In genomic region chr7:45635711-45636688, GRCm38 (mm10) we compare ENCODE assay signal across 12 mouse cellular contexts. TPM values are rescaled to one million over a fixed set of nuclear protein-coding genes. Genes with fewer than 3 reads are reported as not detected.
A peak's percentile ranks its signal among the peaks of the same experiment; 100 is the strongest.
DNase-seq lines count a peak whose midpoint lies in the region; ATAC-seq and TF ChIP-seq lines count a peak whose summit lies in the region.
"Had no signal": no experiment of that assay in that cellular context is flagged by ENCODE, and none has a peak within 500 bp of the region (broad histone marks: within the 10 kb centered on the region; RNA-seq: fewer than 3 reads in every experiment).

No protein-coding gene starts in this region.

- H3K27me3 ChIP-seq in embryonic facial prominence, embryonic 13.5 days: peaks cover 24% of the 10 kb centered on the region
- peaks cover 48% of the 10 kb centered on the region for H3K27me3 ChIP-seq in embryonic facial prominence, embryonic 10.5 days (replicated peaks; ENCODE audit: low read depth, poor library complexity, severe bottlenecking)
- H3K27me3 ChIP-seq in MEL (ENCODE audit: control insufficient read depth in 1 of 2, insufficient read depth in 2 of 2, low read length in 2 of 2): no peaks in the 10 kb centered on the region
- H3K27me3 ChIP-seq in heart, embryonic 14.5 days (ENCODE audit: control insufficient read depth, insufficient read depth, low read length): no peaks in the 10 kb centered on the region
- H3K27me3 ChIP-seq in liver, embryonic 12.5 days (replicated peaks): peaks cover 28% of the 10 kb centered on the region
- peaks cover 7% of the 10 kb centered on the region for H3K27me3 ChIP-seq in midbrain, embryonic 11.5 days (ENCODE audit: control insufficient read depth, insufficient read depth, low read length)

- TF ChIP-seq CTCF in MEL (IDR thresholded peaks at IDR 0.05 in 2 of 3, conservative IDR thresholded peaks at IDR 0.05 in 1 of 3; ENCODE audit: control insufficient read depth in 1 of 3, insufficient read depth in 1 of 3, low read depth in 2 of 3, low read length in 3 of 3, poor library complexity in 1 of 3, severe bottlenecking in 1 of 3): no peak

- H3K36me3 ChIP-seq in embryonic facial prominence, embryonic 13.5 days: peaks cover 11% of the 10 kb centered on the region
- peaks cover 14% of the 10 kb centered on the region for H3K36me3 ChIP-seq in embryonic facial prominence, embryonic 10.5 days (replicated peaks)
- H3K36me3 ChIP-seq in MEL (ENCODE audit: control insufficient read depth in 1 of 2, insufficient read depth in 2 of 2, low read length in 2 of 2): peaks cover 0 to 4% of the 10 kb centered on the region in 2 experiments; a peak in 1 of 4 replicates
- H3K36me3 ChIP-seq in heart, embryonic 14.5 days (ENCODE audit: control insufficient read depth, insufficient read depth, low read length): peaks cover 24% of the 10 kb centered on the region
- peaks cover 6% of the 10 kb centered on the region; the same call in 1 of the 2 replicates for H3K36me3 ChIP-seq in liver, embryonic 12.5 days
- no peaks in the 10 kb centered on the region for H3K36me3 ChIP-seq in midbrain, embryonic 11.5 days (ENCODE audit: control insufficient read depth, insufficient read depth, low read length)

- TF ChIP-seq POLR2A in MEL (IDR thresholded peaks at IDR 0.05; ENCODE audit: control insufficient read depth in 1 of 2, insufficient read depth in 1 of 2, low read depth in 1 of 2, low read length in 2 of 2, poor library complexity in 1 of 2): no peak

- DNase-seq in embryonic facial prominence, embryonic 10.5 days (ENCODE audit: low spot score): no peak
- no peak for DNase-seq in MEL (ENCODE audit: low read depth, low spot score)
- DNase-seq in urinary bladder, postnatal 10 days (ENCODE audit: low spot score): no peak
- DNase-seq in midbrain, embryonic 11.5 days (ENCODE audit: low spot score, missing footprints): no peak
- DNase-seq in layer of hippocampus, adult 9-11 months: no peak

- no peak overlapping the region for H3K4me2 ChIP-seq in embryonic facial prominence, embryonic 13.5 days
- H3K4me2 ChIP-seq in heart, embryonic 14.5 days (ENCODE audit: low read length): no peak overlapping the region
- no peak overlapping the region for H3K4me2 ChIP-seq in liver, embryonic 12.5 days
- no peak overlapping the region for H3K4me2 ChIP-seq in midbrain, embryonic 11.5 days
- H3K4me2 ChIP-seq: embryonic facial prominence, embryonic 12.5 days; hindbrain, embryonic 15.5 days had no signal

- ATAC-seq in embryonic facial prominence, embryonic 13.5 days (ENCODE audit: insufficient number of reproducible peaks, insufficient read depth, low FRiP score, low TSS enrichment, low read depth): no peak
- no peak; the same call in 1 of the 2 replicates for ATAC-seq in heart, embryonic 14.5 days (ENCODE audit: insufficient number of reproducible peaks, insufficient read depth, low FRiP score, low read depth)
- ATAC-seq in liver, embryonic 12.5 days: no peak
- ATAC-seq in midbrain, embryonic 11.5 days (ENCODE audit: low FRiP score): no peak

- no peak for TF ChIP-seq EP300 in MEL (IDR thresholded peaks at IDR 0.05; ENCODE audit: low read depth in 1 of 2, low read length in 2 of 2)

- H3K9me3 ChIP-seq in embryonic facial prominence, embryonic 13.5 days: 0 out of 2 replicates have a peak, but pooled peaks cover 6% of the 10 kb centered on the region
- H3K9me3 ChIP-seq in embryonic facial prominence, embryonic 10.5 days: peaks cover 7% of the 10 kb centered on the region; the same call in 1 of the 2 replicates
- H3K9me3 ChIP-seq in MEL (replicated peaks; ENCODE audit: insufficient read depth, low read length): no peaks in the 10 kb centered on the region
- H3K9me3 ChIP-seq in heart, embryonic 14.5 days (ENCODE audit: control insufficient read depth, low read length): no peaks in the 10 kb centered on the region
- H3K9me3 ChIP-seq in liver, embryonic 12.5 days (replicated peaks): no peaks in the 10 kb centered on the region
- H3K9me3 ChIP-seq in midbrain, embryonic 11.5 days (ENCODE audit: control insufficient read depth, low read length): no peaks in the 10 kb centered on the region
- H3K9me3 ChIP-seq: embryonic facial prominence, embryonic 12.5 days; hindbrain, embryonic 15.5 days had no signal

- no peak for TF ChIP-seq RAD21 in MEL (IDR thresholded peaks at IDR 0.05; ENCODE audit: low read depth, low read length)

- 0 out of 2 replicates have a peak overlapping the region, but pooled peaks have one; percentile 13 for H3K27ac ChIP-seq in embryonic facial prominence, embryonic 13.5 days
- no peak overlapping the region for H3K27ac ChIP-seq in embryonic facial prominence, embryonic 10.5 days (replicated peaks)
- H3K27ac ChIP-seq in MEL (ENCODE audit: control insufficient read depth, low read depth, low read length): peak overlapping the region; percentile 62
- peak overlapping the region; percentile 71 to 77 for H3K27ac ChIP-seq in heart, embryonic 14.5 days (replicated peaks in 1 of 2; ENCODE audit: control insufficient read depth in 1 of 2, insufficient read depth in 1 of 2, low read depth in 2 of 2, low read length in 2 of 2)
- peak overlapping the region; percentile 65 for H3K27ac ChIP-seq in liver, embryonic 12.5 days
- no peak overlapping the region for H3K27ac ChIP-seq in midbrain, embryonic 11.5 days (ENCODE audit: low read depth, low read length)
- H3K27ac ChIP-seq: hindbrain, embryonic 15.5 days had no signal

- peaks cover 21% of the 10 kb centered on the region for H3K4me1 ChIP-seq in embryonic facial prominence, embryonic 13.5 days
- peaks cover 44% of the 10 kb centered on the region for H3K4me1 ChIP-seq in embryonic facial prominence, embryonic 10.5 days
- H3K4me1 ChIP-seq in MEL (ENCODE audit: control insufficient read depth in 1 of 2, insufficient read depth in 2 of 2, low read length in 2 of 2): peaks cover 0 to 10% of the 10 kb centered on the region in 2 experiments; a peak in 2 of 4 replicates
- H3K4me1 ChIP-seq in heart, embryonic 14.5 days (ENCODE audit: control insufficient read depth in 2 of 2, insufficient read depth in 2 of 2, low read length in 2 of 2): peaks cover 34 to 43% of the 10 kb centered on the region in 2 experiments
- peaks cover 10% of the 10 kb centered on the region; the same call in 1 of the 2 replicates for H3K4me1 ChIP-seq in liver, embryonic 12.5 days
- H3K4me1 ChIP-seq in midbrain, embryonic 11.5 days (ENCODE audit: control insufficient read depth, insufficient read depth, low read length): peaks cover 6% of the 10 kb centered on the region; the same call in 1 of the 2 replicates

- no peaks in the 10 kb centered on the region for H3K79me2 ChIP-seq in MEL (ENCODE audit: control insufficient read depth, insufficient read depth, low read length, poor library complexity)

- no peak overlapping the region for H3K4me3 ChIP-seq in embryonic facial prominence, embryonic 13.5 days
- H3K4me3 ChIP-seq in embryonic facial prominence, embryonic 10.5 days: no peak overlapping the region
- no peak overlapping the region for H3K4me3 ChIP-seq in MEL (ENCODE audit: control insufficient read depth in 1 of 2, insufficient read depth in 1 of 2, low read depth in 2 of 2, low read length in 2 of 2)
- no peak overlapping the region for H3K4me3 ChIP-seq in heart, embryonic 14.5 days (ENCODE audit: control insufficient read depth in 1 of 2, insufficient read depth in 1 of 2, low read depth in 1 of 2, low read length in 2 of 2)
- H3K4me3 ChIP-seq in liver, embryonic 12.5 days: no peak overlapping the region
- no peak overlapping the region for H3K4me3 ChIP-seq in midbrain, embryonic 11.5 days (ENCODE audit: low read depth, low read length)
- H3K4me3 ChIP-seq: embryonic facial prominence, embryonic 12.5 days; hindbrain, embryonic 15.5 days had no signal

- WGBS in embryonic facial prominence, embryonic 13.5 days: 77% methylated on average over 15 of the region's 15 CpGs
- 83% methylated on average over 15 of the region's 15 CpGs for WGBS in embryonic facial prominence, embryonic 10.5 days
- 59% methylated on average over 15 of the region's 15 CpGs for WGBS in heart, embryonic 14.5 days
- 53% methylated on average over 15 of the region's 15 CpGs for WGBS in liver, embryonic 12.5 days (ENCODE audit: insufficient replicate concordance)
- WGBS in midbrain, embryonic 11.5 days: 91% methylated on average over 15 of the region's 15 CpGs

- no peak overlapping the region for H3K9ac ChIP-seq in embryonic facial prominence, embryonic 13.5 days
- H3K9ac ChIP-seq in MEL (ENCODE audit: control insufficient read depth, low read depth, low read length, poor library complexity, severe bottlenecking): no peak overlapping the region
- no peak overlapping the region for H3K9ac ChIP-seq in heart, embryonic 14.5 days (ENCODE audit: low read length)
- H3K9ac ChIP-seq in liver, embryonic 12.5 days: no peak overlapping the region
- no peak overlapping the region for H3K9ac ChIP-seq in midbrain, embryonic 11.5 days (ENCODE audit: low read length)
- H3K9ac ChIP-seq: embryonic facial prominence, embryonic 12.5 days; hindbrain, embryonic 15.5 days had no signal

RNA-seq across cellular contexts. Expression of gene Mamstr, which starts 3.8 kb away (rescaled TPM):
- polyA plus RNA-seq in embryonic facial prominence, embryonic 13.5 days (2015; fragmentation: Nextera tagmentation; extraction: Ambion mirVana): 5.2 and 7.8 TPM in 2 replicates
- 1.3 and 3.1 TPM in 2 replicates for polyA plus RNA-seq in embryonic facial prominence, embryonic 10.5 days (2016; fragmentation: Nextera tagmentation; extraction: Ambion mirVana)
- total RNA-seq in MEL (2012; rRNA removed): not detected in 2 replicates
- polyA plus RNA-seq in MEL (2012; ENCODE audit: insufficient read depth in 1 of 2, insufficient read length in 2 of 2, low read depth in 1 of 2, low replicate concordance in 2 of 2, missing spikeins in 1 of 2): not detected
- polyA plus RNA-seq in heart, embryonic 14.5 days (2014; fragmentation: Nextera tagmentation; extraction: Ambion mirVana): 6.2 and 7.6 TPM in 2 replicates
- 0.69 and 0.81 TPM in 2 replicates for polyA plus RNA-seq in liver, embryonic 12.5 days (2016; fragmentation: Nextera tagmentation; extraction: Ambion mirVana)
- polyA plus RNA-seq in midbrain, embryonic 11.5 days (2014; fragmentation: Nextera tagmentation; extraction: Ambion mirVana): 1.8 and 2.1 TPM in 2 replicates

RNA-seq across cellular contexts. Expression of gene Rasip1, which starts 8.7 kb away (rescaled TPM):
- 8.0 and 8.8 TPM in 2 replicates for polyA plus RNA-seq in embryonic facial prominence, embryonic 13.5 days (2015; fragmentation: Nextera tagmentation; extraction: Ambion mirVana)
- polyA plus RNA-seq in embryonic facial prominence, embryonic 10.5 days (2016; fragmentation: Nextera tagmentation; extraction: Ambion mirVana): 6.5 and 6.8 TPM in 2 replicates
- 1.1 TPM in 2 replicates for total RNA-seq in MEL (2012; rRNA removed)
- polyA plus RNA-seq in MEL (2012; ENCODE audit: insufficient read depth in 1 of 2, insufficient read length in 2 of 2, low read depth in 1 of 2, low replicate concordance in 2 of 2, missing spikeins in 1 of 2): under 1 TPM in 1 of 2 experiments, not detected in 1; 0.65 TPM
- polyA plus RNA-seq in heart, embryonic 14.5 days (2014; fragmentation: Nextera tagmentation; extraction: Ambion mirVana): 22.4 and 24.3 TPM in 2 replicates
- 10.5 and 11.8 TPM in 2 replicates for polyA plus RNA-seq in liver, embryonic 12.5 days (2016; fragmentation: Nextera tagmentation; extraction: Ambion mirVana)
- 4.0 and 4.7 TPM in 2 replicates for polyA plus RNA-seq in midbrain, embryonic 11.5 days (2014; fragmentation: Nextera tagmentation; extraction: Ambion mirVana)

RNA-seq across cellular contexts. Expression of gene Izumo1, which starts 14.4 kb away (rescaled TPM):
- 0.27 and 0.39 TPM in 2 replicates for polyA plus RNA-seq in embryonic facial prominence, embryonic 13.5 days (2015; fragmentation: Nextera tagmentation; extraction: Ambion mirVana)
- 0.07 and 0.10 TPM in 2 replicates for polyA plus RNA-seq in embryonic facial prominence, embryonic 10.5 days (2016; fragmentation: Nextera tagmentation; extraction: Ambion mirVana)
- total RNA-seq in MEL (2012; rRNA removed): not detected in 2 replicates
- polyA plus RNA-seq in MEL (2012; ENCODE audit: insufficient read depth in 1 of 2, insufficient read length in 2 of 2, low read depth in 1 of 2, low replicate concordance in 2 of 2, missing spikeins in 1 of 2): under 1 TPM in 1 of 2 experiments, not detected in 1; 0.04 TPM
- 0.23 and 0.41 TPM in 2 replicates for polyA plus RNA-seq in heart, embryonic 14.5 days (2014; fragmentation: Nextera tagmentation; extraction: Ambion mirVana)
- 0.20 and 0.23 TPM in 2 replicates for polyA plus RNA-seq in liver, embryonic 12.5 days (2016; fragmentation: Nextera tagmentation; extraction: Ambion mirVana)
- polyA plus RNA-seq in midbrain, embryonic 11.5 days (2014; fragmentation: Nextera tagmentation; extraction: Ambion mirVana): 0.10 and 0.29 TPM in 2 replicates
- total RNA-seq: neutrophil, adult 5-6 weeks had no signal

RNA-seq across cellular contexts. Expression of gene Fut1, which starts 18.9 kb away (rescaled TPM):
- 1.9 and 2.3 TPM in 2 replicates for polyA plus RNA-seq in embryonic facial prominence, embryonic 13.5 days (2015; fragmentation: Nextera tagmentation; extraction: Ambion mirVana)
- polyA plus RNA-seq in embryonic facial prominence, embryonic 10.5 days (2016; fragmentation: Nextera tagmentation; extraction: Ambion mirVana): 0.07 and 0.44 TPM in 2 replicates
- 0.07 TPM in 1 of 2 replicates, not detected in the other for total RNA-seq in MEL (2012; rRNA removed)
- polyA plus RNA-seq in MEL (2012; ENCODE audit: insufficient read depth in 1 of 2, insufficient read length in 2 of 2, low read depth in 1 of 2, low replicate concordance in 2 of 2, missing spikeins in 1 of 2): under 1 TPM in 1 of 2 experiments, not detected in 1; 0.04 TPM
- polyA plus RNA-seq in heart, embryonic 14.5 days (2014; fragmentation: Nextera tagmentation; extraction: Ambion mirVana): 0.07 TPM in 1 of 2 replicates, not detected in the other
- 0.15 TPM in 1 of 2 replicates, not detected in the other for polyA plus RNA-seq in liver, embryonic 12.5 days (2016; fragmentation: Nextera tagmentation; extraction: Ambion mirVana)
- polyA plus RNA-seq in midbrain, embryonic 11.5 days (2014; fragmentation: Nextera tagmentation; extraction: Ambion mirVana): not detected in 2 replicates
- total RNA-seq: megakaryocyte progenitor cell, adult 5-6 weeks; neutrophil, adult 5-6 weeks had no signal
- polyA plus RNA-seq: hindbrain, embryonic 15.5 days had no signal

RNA-seq across cellular contexts. Expression of gene Fgf21, which starts 20.7 kb away (rescaled TPM):
- 0.39 and 0.96 TPM in 2 replicates for polyA plus RNA-seq in embryonic facial prominence, embryonic 13.5 days (2015; fragmentation: Nextera tagmentation; extraction: Ambion mirVana)
- not detected in 2 replicates for polyA plus RNA-seq in embryonic facial prominence, embryonic 10.5 days (2016; fragmentation: Nextera tagmentation; extraction: Ambion mirVana)
- not detected in 2 replicates for total RNA-seq in MEL (2012; rRNA removed)
- not detected for polyA plus RNA-seq in MEL (2012; ENCODE audit: insufficient read depth in 1 of 2, insufficient read length in 2 of 2, low read depth in 1 of 2, low replicate concordance in 2 of 2, missing spikeins in 1 of 2)
- polyA plus RNA-seq in heart, embryonic 14.5 days (2014; fragmentation: Nextera tagmentation; extraction: Ambion mirVana): not detected in 2 replicates
- not detected in 2 replicates for polyA plus RNA-seq in liver, embryonic 12.5 days (2016; fragmentation: Nextera tagmentation; extraction: Ambion mirVana)
- polyA plus RNA-seq in midbrain, embryonic 11.5 days (2014; fragmentation: Nextera tagmentation; extraction: Ambion mirVana): not detected in 2 replicates
- total RNA-seq: megakaryocyte progenitor cell, adult 5-6 weeks; neutrophil, adult 5-6 weeks had no signal
- polyA plus RNA-seq: hindbrain, embryonic 15.5 days had no signal

Comparison
In these comparisons a context has a peak if more than half of its experiments do, and no peak if none do; other contexts are left out.
1. H3K27ac ChIP-seq: peak in embryonic facial prominence, embryonic 13.5 days (single experiment), MEL (single experiment), heart, embryonic 14.5 days (2 of 2) and liver, embryonic 12.5 days (single experiment); none in embryonic facial prominence, embryonic 10.5 days (single experiment) and midbrain, embryonic 11.5 days (single experiment).